Mouse (Mus musculus) liver, embryonic 11.5 days (tissue): ENCODE measurements at regions not wholly inside any gene's neighbourhood (a gene's known extent, or its start where the extent isn't known, plus 50 kb on each side); places are given as distances from the start of the nearest gene placed in this dataset.

Source experiments
- ATAC-seq: fragments of 200-750 bp; cut with Nextera tagmentation; replicated peaks from 2 replicates; pipeline ENCODE4 v1.8.0; 2017; ENCODE audit warnings: moderate number of reproducible peaks, mild to moderate bottlenecking, moderate TSS enrichment, moderate library complexity; ENCODE audit not compliant: low FRiP score
- DNase-seq: peaks from one replicate; pipeline ENCODE4 v3.0.0-alpha.2; 2017; ENCODE audit warnings: low spot score
- H3K27ac ChIP-seq: fragments of 300-500 bp; sonication (generic); 2 replicates; pipeline ENCODE4 v1.5.1; 2014; ENCODE audit warnings: mild to moderate bottlenecking, low read depth, low read length, control low read depth
- H3K27me3 ChIP-seq: fragments of 300-500 bp; sonication (generic); replicated peaks from 2 replicates; pipeline ENCODE4 v1.6.1; 2014; ENCODE audit warnings: low read length, mixed read lengths; ENCODE audit not compliant: control insufficient read depth, insufficient read depth
- H3K36me3 ChIP-seq: fragments of 300-500 bp; sonication (generic); 2 replicates; pipeline ENCODE4 v1.6.1; 2014; ENCODE audit warnings: mild to moderate bottlenecking, low read length, moderate library complexity, mixed read lengths; ENCODE audit not compliant: control insufficient read depth, insufficient read depth
- H3K4me1 ChIP-seq: fragments of 300-500 bp; sonication (generic); replicated peaks from 2 replicates; pipeline ENCODE4 v1.6.1; 2014; ENCODE audit warnings: low read length, mixed read lengths; ENCODE audit not compliant: control insufficient read depth, insufficient read depth
- H3K4me2 ChIP-seq: fragments of 300-500 bp; sonication (generic); 2 replicates; pipeline ENCODE4 v1.6.1; 2014; ENCODE audit warnings: mild to moderate bottlenecking, control low read depth, moderate library complexity
- H3K4me3 ChIP-seq: fragments of 300-500 bp; sonication (generic); 2 replicates; pipeline ENCODE4 v1.5.1; 2014; ENCODE audit warnings: low read depth, low read length, control low read depth
- H3K9ac ChIP-seq: fragments of 300-500 bp; sonication (generic); 2 replicates; pipeline ENCODE4 v1.6.1; 2014; ENCODE audit warnings: low read depth, low read length, control low read depth
- H3K9me3 ChIP-seq: fragments of 300-500 bp; sonication (generic); 2 replicates; pipeline ENCODE4 v1.6.1; 2016; ENCODE audit warnings: low read length, inconsistent platforms, mixed read lengths; ENCODE audit not compliant: control insufficient read depth
- WGBS: fragments of 180-500 bp; shearing (Covaris S2); extraction: QIAGEN DNeasy Blood & Tissue Kit; methylation state at CpG from one replicate; pipeline ENCODE4 v1.1.7; 2014; 5-methylcytosine and 5-hydroxymethylcytosine counted together

- Histone ChIP-seq H3K4me1 (no peaks in the 10 kb centered on the region), H3K4me3 (no peak overlapping the region), H3K27me3 (no peaks in the 10 kb centered on the region), H3K4me2 (no peak overlapping the region), H3K9me3 (no peaks in the 10 kb centered on the region), H3K27ac (no peak overlapping the region), H3K36me3 (no peaks in the 10 kb centered on the region), H3K9ac (no peak overlapping the region)
- ATAC-seq (no peak), DNase-seq (no peak)
- 84% methylated on average over 4 of the region's 4 CpGs for WGBS
These were observed 80.6 kb upstream of the 1700016C15Rik start for GRCm38 (mm10) chr1:177648974-177649373.

GRCm38 (mm10) chr1:177651219-177651618 is 78.4 kb upstream of the 1700016C15Rik start:
- WGBS = 68% methylated on average over 5 of the region's 5 CpGs
- Histone ChIP-seq H3K27me3 (no peaks in the 10 kb centered on the region), H3K9me3 (no peaks in the 10 kb centered on the region), H3K4me1 (no peaks in the 10 kb centered on the region), H3K4me2 (no peak overlapping the region), H3K36me3 (no peaks in the 10 kb centered on the region), H3K4me3 (no peak overlapping the region), H3K9ac (no peak overlapping the region), H3K27ac (no peak overlapping the region)
- no peak for DNase-seq
- no peak for ATAC-seq

GRCm38 (mm10) chr1:177663163-177663562 is 66.5 kb upstream of the 1700016C15Rik start:
- Histone ChIP-seq H3K9ac (no peak overlapping the region), H3K9me3 (no peaks in the 10 kb centered on the region), H3K4me2 (no peak overlapping the region), H3K27me3 (no peaks in the 10 kb centered on the region), H3K27ac (no peak overlapping the region), H3K4me3 (no peak overlapping the region), H3K36me3 (no peaks in the 10 kb centered on the region), H3K4me1 (no peaks in the 10 kb centered on the region)
- WGBS = 78% methylated on average over 7 of the region's 7 CpGs
- ATAC-seq (no peak), DNase-seq (no peak)

- no peak for DNase-seq
- Histone ChIP-seq H3K9me3 (no peaks in the 10 kb centered on the region), H3K9ac (no peak overlapping the region)
These were observed 62.4 kb upstream of the 1700016C15Rik start for GRCm38 (mm10) chr1:177667041-177667791.

GRCm38 (mm10) chr1:177670576-177670975 is 59.0 kb upstream of the 1700016C15Rik start:
- ATAC-seq (no peak), DNase-seq (no peak)
- Histone ChIP-seq H3K9ac (no peak overlapping the region), H3K4me3 (no peak overlapping the region), H3K27me3 (no peaks in the 10 kb centered on the region), H3K9me3 (no peaks in the 10 kb centered on the region), H3K4me2 (no peak overlapping the region), H3K27ac (no peak overlapping the region), H3K4me1 (no peaks in the 10 kb centered on the region), H3K36me3 (no peaks in the 10 kb centered on the region)
- WGBS = 77% methylated on average over 1 of the region's 1 CpGs

More at GRCm38 (mm10) chr1:177667041-177667791, 62.4 kb upstream of the 1700016C15Rik start:
- Histone ChIP-seq H3K27me3 (no peaks in the 10 kb centered on the region), H3K4me2 (no peak overlapping the region), H3K27ac (no peak overlapping the region), H3K4me1 (no peaks in the 10 kb centered on the region), H3K36me3 (no peaks in the 10 kb centered on the region), H3K4me3 (no peak overlapping the region)
- ATAC-seq = no peak
- 67% methylated on average over 8 of the region's 8 CpGs for WGBS

GRCm38 (mm10) chr1:177676657-177677056 is 53.0 kb upstream of the 1700016C15Rik start:
- H3K4me3 ChIP-seq = no peak overlapping the region
- H3K4me1 ChIP-seq = no peaks in the 10 kb centered on the region
- no peak for DNase-seq
- H3K9ac ChIP-seq = no peak overlapping the region
- H3K27ac ChIP-seq = no peak overlapping the region
- WGBS = 82% methylated on average over 5 of the region's 5 CpGs
- H3K4me2 ChIP-seq = no peak overlapping the region
- ATAC-seq = no peak
- no peaks in the 10 kb centered on the region for H3K27me3 ChIP-seq
- no peaks in the 10 kb centered on the region for H3K9me3 ChIP-seq
- no peaks in the 10 kb centered on the region for H3K36me3 ChIP-seq

- no peaks in the 10 kb centered on the region for H3K36me3 ChIP-seq
- 74% methylated on average over 4 of the region's 4 CpGs for WGBS
These were observed 50.8 kb upstream of the 1700016C15Rik start for GRCm38 (mm10) chr1:177678832-177679231.

More at GRCm38 (mm10) chr1:177678832-177679231, 50.8 kb upstream of the 1700016C15Rik start:
- Histone ChIP-seq H3K4me1 (no peaks in the 10 kb centered on the region), H3K27me3 (no peaks in the 10 kb centered on the region), H3K27ac (no peak overlapping the region), H3K9ac (no peak overlapping the region), H3K4me2 (no peak overlapping the region), H3K9me3 (no peaks in the 10 kb centered on the region), H3K4me3 (no peak overlapping the region)
- no peak for DNase-seq
- no peak for ATAC-seq
